Mouse (Mus musculus) megakaryocyte, embryonic 14.5 days (primary cell): Measurements from ENCODE around the gene Qser1.

ENCODE experiments used
- FLI1 ChIP-seq: IDR thresholded peaks from 2 replicates; pipeline ENCODE4 v1.6.1; 2012; ENCODE audit warnings: low read length, inconsistent platforms, mixed read lengths
- GATA1 ChIP-seq: IDR thresholded peaks from 3 replicates; pipeline ENCODE4 v1.6.1; 2012; ENCODE audit warnings: mixed read lengths, low read length, inconsistent platforms, borderline replicate concordance

DNA sequence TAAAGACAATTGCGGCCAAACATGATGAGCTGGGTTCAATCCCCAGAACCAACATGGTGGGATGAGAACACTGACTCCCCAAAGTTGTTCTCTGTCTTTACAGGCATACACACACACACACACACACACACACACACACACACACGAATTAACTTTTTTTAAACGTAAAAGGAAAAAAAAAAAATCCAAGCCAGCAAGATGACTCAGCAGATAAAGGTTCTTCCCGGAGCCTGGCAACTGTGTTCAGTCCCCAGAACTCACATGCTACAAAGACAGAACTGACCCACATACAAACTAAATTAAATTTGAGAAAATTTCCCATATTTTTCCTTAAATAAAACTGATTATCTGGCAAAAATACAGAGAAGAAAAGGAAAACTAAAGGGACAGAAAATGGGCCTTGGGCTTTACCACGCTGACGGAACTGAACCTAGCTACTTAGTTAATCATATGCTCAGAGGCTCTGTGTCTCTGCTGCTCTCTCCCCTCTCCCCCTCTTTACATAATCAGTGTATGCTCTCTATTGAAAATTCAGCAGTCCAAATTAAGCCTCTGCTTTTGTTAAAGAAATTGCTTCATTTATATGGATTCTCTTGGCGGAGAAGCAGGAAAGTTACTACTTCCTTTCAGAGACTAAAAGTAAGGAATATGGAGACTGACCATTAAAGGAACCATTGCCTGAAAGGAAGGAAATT is 83.9 kb downstream of the Qser1 start:
- TF ChIP-seq GATA1 (no peak), FLI1 (no peak)
